Mouse (Mus musculus): ENCODE measurements around the gene Sema4g.

Sema4g gene

DNA sequence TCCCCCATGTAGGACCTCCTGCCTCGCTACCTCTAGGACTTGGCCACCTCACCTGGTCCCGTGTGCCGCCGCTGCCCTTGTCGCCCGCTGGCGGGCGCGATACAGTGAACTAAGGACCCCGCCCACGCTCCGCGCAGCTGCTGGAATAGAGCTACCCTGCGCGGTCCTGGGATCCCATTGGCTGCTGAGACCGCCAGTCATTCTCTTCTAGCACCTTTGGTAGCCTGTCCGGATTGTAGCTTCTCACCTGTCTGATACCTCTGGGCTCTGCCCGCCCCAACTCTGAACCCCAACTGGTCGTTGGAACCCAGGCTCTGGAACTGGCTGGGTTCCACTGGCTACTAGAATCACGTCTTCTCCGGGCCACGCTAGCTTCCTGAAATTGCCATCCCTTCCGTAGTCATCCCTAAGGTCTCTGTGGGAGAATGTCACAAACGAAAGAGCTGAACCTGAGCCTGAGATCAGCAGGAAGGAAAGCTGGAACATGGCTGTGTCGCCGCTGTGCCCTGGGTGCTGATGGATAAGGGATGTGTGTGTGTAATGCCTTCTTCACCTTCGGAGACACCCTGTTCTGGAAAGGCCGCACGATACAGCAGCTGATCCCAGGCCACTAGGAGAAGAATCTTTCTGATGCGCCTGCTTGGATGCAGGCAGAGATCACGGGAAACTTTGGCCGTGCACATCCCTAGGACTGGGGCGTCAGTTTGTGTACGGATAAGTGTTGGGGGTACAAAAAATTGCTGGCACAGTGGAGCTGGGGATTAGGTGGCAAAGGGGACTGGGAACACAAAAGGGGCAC, 57.8 kb downstream of the Sema4g start:
- peak; percentile 78 for ATAC-seq (ENCODE audit: insufficient number of reproducible peaks, low FRiP score, low TSS enrichment)

DNA sequence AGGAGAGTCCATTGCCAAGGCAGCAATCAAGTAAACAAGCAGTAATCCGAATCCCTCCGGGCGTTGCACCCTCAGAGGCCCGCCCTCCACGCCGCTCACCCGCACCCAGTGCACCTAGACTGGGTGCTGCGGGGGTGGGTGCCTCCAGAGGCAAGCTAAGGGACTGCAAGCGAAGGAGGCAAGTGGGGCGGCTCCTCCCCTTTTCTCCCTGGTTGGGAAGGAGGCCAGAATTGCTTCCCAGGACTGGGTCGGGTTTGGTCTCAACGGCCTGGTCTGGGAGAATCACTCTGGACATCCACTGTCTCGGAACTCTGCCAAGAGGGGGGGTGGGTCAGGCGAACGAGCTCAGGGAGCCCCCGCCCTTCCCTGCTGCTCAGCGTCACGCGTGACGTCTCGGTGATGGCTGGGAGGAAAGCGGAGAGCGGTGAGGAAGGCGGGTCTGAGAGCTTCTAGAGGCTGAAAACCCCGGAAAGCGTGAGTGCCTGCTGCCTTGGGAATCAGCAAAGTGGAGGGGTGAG, 58.6 kb downstream of the Sema4g start, which contains the start of gene Sfxn3:
TSS of gene Sfxn3 (plus strand) at position 87 of the 518 bp plus-strand sequence.
- ATAC-seq (ENCODE audit: insufficient number of reproducible peaks, low FRiP score, low TSS enrichment), result peak; percentile 77

DNA sequence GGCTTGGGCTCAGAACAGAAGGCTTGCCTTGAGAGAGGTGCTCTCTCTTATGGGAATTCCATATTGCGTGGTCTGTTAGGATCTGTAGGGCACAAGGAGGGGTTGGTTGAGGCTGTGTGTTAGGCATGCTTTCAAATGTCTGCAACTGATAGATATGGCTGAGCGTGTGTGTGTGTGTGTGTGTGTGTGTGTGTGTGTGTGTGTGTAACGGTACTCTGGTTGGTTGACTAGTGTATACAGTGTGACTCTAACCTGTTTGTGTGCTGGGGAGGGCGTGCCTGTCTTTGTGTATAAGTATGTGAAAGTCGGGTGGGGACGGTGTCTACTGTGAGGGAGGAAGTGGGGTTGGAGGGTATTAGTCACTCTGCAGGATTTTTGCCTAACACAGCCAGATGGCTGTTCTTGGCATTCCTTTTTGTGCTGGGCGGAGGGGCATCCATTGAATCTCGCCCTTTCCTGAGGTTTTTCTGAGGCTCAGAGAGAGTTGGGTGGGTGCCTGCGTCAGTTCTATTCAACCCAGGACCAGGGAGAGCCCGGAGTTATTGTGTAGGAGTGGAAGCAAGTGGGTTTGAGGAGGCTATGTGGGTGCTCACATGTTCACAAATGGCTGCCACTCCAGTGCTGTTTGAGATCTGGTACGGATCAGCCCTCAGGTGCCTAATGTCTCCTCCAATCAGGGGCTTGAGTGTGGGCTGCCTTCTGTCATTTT, 59.2 kb downstream of the Sema4g start:
- ATAC-seq (ENCODE audit: insufficient number of reproducible peaks, low FRiP score, low TSS enrichment), result peak; percentile 6; the same call in 1 of the 2 replicates

DNA sequence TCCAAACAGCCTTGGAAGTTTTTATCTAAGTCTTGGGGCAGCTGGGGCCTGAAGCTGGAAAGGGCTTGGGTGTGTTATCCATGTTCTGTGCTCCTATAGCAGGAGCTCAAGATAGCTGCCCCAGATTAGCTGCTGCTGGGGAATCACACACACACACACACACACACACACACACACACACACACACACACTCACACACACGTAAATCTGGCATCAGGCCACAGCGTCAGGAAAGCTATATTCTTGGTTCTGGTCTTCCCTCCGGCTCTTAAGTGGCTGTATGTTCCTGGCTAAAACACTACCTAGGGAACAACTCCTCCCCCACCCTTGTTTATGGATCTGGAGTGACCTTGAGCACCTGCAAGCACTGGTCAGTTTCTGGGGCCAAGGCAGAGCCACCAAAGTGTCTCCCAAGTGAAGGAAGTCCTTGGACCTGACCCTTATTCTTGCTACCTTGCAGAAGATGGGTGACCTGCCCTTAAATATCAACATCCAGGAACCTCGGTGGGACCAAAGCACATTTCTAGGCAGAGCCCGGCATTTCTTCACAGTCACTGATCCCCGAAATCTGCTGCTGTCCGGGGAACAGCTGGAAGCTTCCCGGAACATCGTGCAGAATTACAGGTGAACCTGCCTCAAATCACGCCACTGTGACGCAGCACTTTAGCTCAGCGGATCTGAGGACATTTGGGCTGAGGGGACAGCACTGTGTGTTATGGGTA, 59.9 kb downstream of the Sema4g start:
- no peak for ATAC-seq (ENCODE audit: insufficient number of reproducible peaks, low FRiP score, low TSS enrichment)

DNA sequence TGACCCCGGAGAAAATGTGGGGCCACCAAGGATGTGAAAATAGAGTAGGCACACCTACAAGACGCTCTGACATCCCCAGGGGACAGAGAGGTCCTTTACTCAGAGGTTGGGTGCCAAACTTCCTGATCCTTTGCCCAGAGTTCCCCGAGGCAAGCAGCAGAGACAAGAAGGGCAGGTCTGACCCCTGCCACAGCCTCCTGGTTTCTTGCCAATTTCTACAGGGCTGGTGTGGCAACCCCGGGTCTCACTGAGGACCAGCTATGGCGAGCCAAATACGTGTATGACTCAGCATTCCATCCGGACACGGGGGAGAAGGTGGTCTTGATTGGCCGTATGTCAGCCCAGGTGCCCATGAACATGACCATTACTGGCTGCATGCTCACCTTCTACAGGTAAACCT, 60.6 kb downstream of the Sema4g start:
- no peak for ATAC-seq (ENCODE audit: insufficient number of reproducible peaks, low FRiP score, low TSS enrichment)
